Mouse (Mus musculus): Measurements from ENCODE around the gene B3gnt2. TPM values are rescaled to one million over a fixed set of nuclear protein-coding genes. Genes with fewer than 3 reads are reported as not detected.

The B3gnt2 gene
- polyA plus RNA-seq, 1 experiment = 35.4 TPM

DNA sequence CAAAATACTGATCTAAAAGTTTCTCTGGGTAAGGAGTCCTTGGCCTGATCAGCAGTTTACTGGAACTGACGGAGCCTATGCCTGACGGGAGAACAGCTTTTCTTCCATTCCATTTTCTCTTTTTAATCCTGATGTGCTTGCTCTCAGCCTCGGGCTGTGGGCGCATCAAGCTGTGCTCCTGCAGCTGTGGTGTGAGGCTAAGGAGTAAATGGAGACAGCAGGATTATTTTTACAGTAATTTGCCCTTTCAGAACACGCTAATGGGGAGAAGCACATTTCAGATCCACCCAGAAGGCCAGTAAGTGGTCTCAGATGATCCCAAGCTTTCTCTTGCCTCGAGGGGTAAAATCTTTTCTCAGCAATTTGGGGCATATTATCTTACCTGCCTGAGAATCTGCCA lies 14.0 kb upstream of the B3gnt2 start:
- TF ChIP-seq CTCF (IDR thresholded peaks at IDR 0.05; ENCODE audit: borderline replicate concordance, control insufficient read depth, extremely low read depth, insufficient read depth, low read length, poor library complexity) (no peak), POLR2A (IDR thresholded peaks at IDR 0.05; ENCODE audit: control insufficient read depth, extremely low read depth, insufficient read depth, low read length, poor library complexity) (no peak)
- no peak for DNase-seq
- no peak overlapping the region for H3K4me3 ChIP-seq (ENCODE audit: control insufficient read depth, insufficient read depth, low read length)
- 94% methylated on average over 6 of the region's 6 CpGs for WGBS
- H3K27ac ChIP-seq (ENCODE audit: control insufficient read depth, insufficient read depth, low read length) = no peak overlapping the region
- H3K27me3 ChIP-seq (ENCODE audit: control insufficient read depth, insufficient read depth, low read length) = no peaks in the 10 kb centered on the region
- no peaks in the 10 kb centered on the region for H3K36me3 ChIP-seq (ENCODE audit: control insufficient read depth, insufficient read depth, low read length)
- peaks cover 29% of the 10 kb centered on the region for H3K4me1 ChIP-seq (replicated peaks; ENCODE audit: control insufficient read depth, insufficient read depth, low read length)

DNA sequence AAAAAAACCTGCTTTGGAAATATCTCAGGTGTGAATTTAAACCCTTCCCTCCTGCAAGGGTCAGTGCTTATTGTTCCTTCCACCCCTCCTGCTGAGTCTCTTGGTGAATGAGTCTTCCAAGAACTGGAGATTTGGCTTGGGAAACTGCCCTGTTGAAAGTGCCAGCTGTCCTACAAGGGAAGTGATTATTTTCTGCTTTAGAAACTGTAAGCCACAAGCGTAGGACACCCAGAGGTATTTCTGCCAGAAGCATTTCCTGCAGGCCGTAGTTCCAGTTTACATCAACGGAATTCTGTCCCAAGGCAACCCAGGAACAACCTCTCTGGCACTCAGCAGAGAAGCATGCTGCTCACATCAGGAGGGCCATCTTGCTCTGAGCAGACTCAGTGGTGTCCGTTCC lies 12.6 kb upstream of the B3gnt2 start:
- no peaks in the 10 kb centered on the region for H3K36me3 ChIP-seq (ENCODE audit: control insufficient read depth, insufficient read depth, low read length)
- 69% methylated on average over 4 of the region's 4 CpGs for WGBS
- TF ChIP-seq POLR2A (IDR thresholded peaks at IDR 0.05; ENCODE audit: control insufficient read depth, extremely low read depth, insufficient read depth, low read length, poor library complexity) (no peak), CTCF (IDR thresholded peaks at IDR 0.05; ENCODE audit: borderline replicate concordance, control insufficient read depth, extremely low read depth, insufficient read depth, low read length, poor library complexity) (no peak)
- H3K4me1 ChIP-seq (replicated peaks; ENCODE audit: control insufficient read depth, insufficient read depth, low read length) = peaks cover 21% of the 10 kb centered on the region
- H3K4me3 ChIP-seq (ENCODE audit: control insufficient read depth, insufficient read depth, low read length) = no peak overlapping the region
- no peak for DNase-seq
- no peaks in the 10 kb centered on the region for H3K27me3 ChIP-seq (ENCODE audit: control insufficient read depth, insufficient read depth, low read length)
- no peak overlapping the region for H3K27ac ChIP-seq (ENCODE audit: control insufficient read depth, insufficient read depth, low read length)

DNA sequence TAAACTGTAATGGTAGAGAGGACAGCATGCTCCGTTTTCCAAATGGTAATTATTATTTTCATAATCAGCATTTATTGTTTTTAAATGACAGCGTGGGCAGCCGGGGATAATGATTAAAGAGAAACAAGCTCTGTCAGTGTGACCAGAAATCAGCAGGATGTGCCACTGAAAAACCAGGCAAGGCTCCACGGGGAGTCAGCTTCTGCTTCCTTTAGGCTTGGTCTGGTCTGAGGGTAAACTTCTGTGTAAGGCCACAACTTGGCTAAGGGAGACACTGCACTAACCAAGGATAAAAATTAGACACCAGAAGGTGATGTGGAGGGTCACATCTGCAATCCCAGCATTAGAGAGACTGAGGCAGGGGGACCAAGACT lies 11.5 kb upstream of the B3gnt2 start:
- H3K4me3 ChIP-seq (ENCODE audit: control insufficient read depth, insufficient read depth, low read length) = peak overlapping the region; percentile 16; the same call in 1 of the 2 replicates
- no peak for TF ChIP-seq POLR2A (IDR thresholded peaks at IDR 0.05; ENCODE audit: control insufficient read depth, extremely low read depth, insufficient read depth, low read length, poor library complexity)
- no peak for TF ChIP-seq CTCF (IDR thresholded peaks at IDR 0.05; ENCODE audit: borderline replicate concordance, control insufficient read depth, extremely low read depth, insufficient read depth, low read length, poor library complexity)
- 13% methylated on average over 4 of the region's 4 CpGs for whole genome bisulfite sequencing
- H3K4me1 ChIP-seq (replicated peaks; ENCODE audit: control insufficient read depth, insufficient read depth, low read length) = peaks cover 19% of the 10 kb centered on the region
- no peaks in the 10 kb centered on the region for H3K36me3 ChIP-seq (ENCODE audit: control insufficient read depth, insufficient read depth, low read length)
- DNase-seq = no peak
- H3K27ac ChIP-seq (ENCODE audit: control insufficient read depth, insufficient read depth, low read length) = peak overlapping the region; percentile 57
- no peaks in the 10 kb centered on the region for H3K27me3 ChIP-seq (ENCODE audit: control insufficient read depth, insufficient read depth, low read length)

DNA sequence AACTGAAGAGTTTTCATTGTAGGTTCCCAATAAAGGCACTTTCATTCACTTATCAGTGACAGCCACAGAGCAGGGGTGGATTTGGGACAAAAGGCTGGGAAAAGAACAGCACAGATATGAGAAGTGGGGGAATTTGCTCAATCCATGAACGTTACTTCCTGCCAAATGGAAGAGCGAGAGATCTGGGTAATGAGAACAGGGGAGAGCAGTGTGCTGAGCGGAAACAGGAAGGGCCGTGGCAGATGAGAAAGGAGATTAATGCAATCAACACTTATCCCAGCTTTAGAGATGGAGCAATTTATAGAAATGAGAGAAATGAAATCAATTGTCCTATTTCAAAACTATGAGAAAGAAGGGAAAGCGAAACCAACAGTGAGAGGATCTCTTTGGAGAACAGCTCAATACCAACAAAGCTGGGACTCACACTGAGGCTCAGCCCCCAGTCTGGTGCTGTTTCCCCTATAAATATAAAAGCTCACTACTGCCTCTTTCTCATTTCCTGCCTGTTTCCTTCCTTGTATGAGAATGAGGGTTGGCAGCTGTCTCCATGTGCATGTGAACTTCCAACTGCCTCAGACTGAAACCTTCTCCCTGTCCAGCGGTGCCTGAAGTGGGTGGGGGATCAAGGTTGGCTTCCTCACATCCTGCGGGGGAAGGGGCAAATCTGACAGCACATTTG lies 11.0 kb upstream of the B3gnt2 start:
- Histone ChIP-seq H3K27me3 (ENCODE audit: control insufficient read depth, insufficient read depth, low read length) (no peaks in the 10 kb centered on the region), H3K27ac (ENCODE audit: control insufficient read depth, insufficient read depth, low read length) (peak overlapping the region; percentile 57), H3K4me3 (ENCODE audit: control insufficient read depth, insufficient read depth, low read length) (peak overlapping the region; percentile 16; the same call in 1 of the 2 replicates), H3K4me1 (replicated peaks; ENCODE audit: control insufficient read depth, insufficient read depth, low read length) (peaks cover 19% of the 10 kb centered on the region), H3K36me3 (ENCODE audit: control insufficient read depth, insufficient read depth, low read length) (no peaks in the 10 kb centered on the region)
- WGBS = 12% methylated on average over 7 of the region's 7 CpGs
- DNase-seq = peak; percentile 27
- TF ChIP-seq CTCF (IDR thresholded peaks at IDR 0.05; ENCODE audit: borderline replicate concordance, control insufficient read depth, extremely low read depth, insufficient read depth, low read length, poor library complexity) = no peak

DNA sequence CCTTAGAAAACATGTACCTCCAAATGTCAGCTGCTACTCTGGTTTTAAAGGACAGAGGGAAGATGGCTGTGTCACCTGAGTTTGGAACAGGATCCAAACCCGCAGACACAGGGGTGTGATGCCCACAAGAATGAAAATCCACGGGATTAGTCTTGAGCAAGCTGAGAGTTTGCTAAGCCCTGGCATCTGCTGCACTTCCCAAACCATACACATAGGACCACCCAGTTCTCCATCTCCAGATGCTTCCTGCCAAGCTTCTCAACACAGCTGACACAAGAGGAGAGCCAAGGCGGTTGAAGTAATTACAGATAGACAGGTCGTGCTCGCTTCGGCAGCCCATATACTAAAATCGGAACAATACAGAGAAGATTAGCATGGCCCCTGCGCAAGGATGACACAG lies 7.8 kb upstream of the B3gnt2 start:
- 91% methylated on average over 8 of the region's 8 CpGs for WGBS

GRCm38 (mm10) chr11:22867691-22868090 lies 6.9 kb upstream of the B3gnt2 start:
- 98% methylated on average over 5 of the region's 5 CpGs for WGBS
- no peak overlapping the region for H3K27ac ChIP-seq (ENCODE audit: control insufficient read depth, insufficient read depth, low read length)
- TF ChIP-seq CTCF (IDR thresholded peaks at IDR 0.05; ENCODE audit: borderline replicate concordance, control insufficient read depth, extremely low read depth, insufficient read depth, low read length, poor library complexity) (no peak), POLR2A (IDR thresholded peaks at IDR 0.05; ENCODE audit: control insufficient read depth, extremely low read depth, insufficient read depth, low read length, poor library complexity) (no peak)
- H3K36me3 ChIP-seq (ENCODE audit: control insufficient read depth, insufficient read depth, low read length) = no peaks in the 10 kb centered on the region
- peaks cover 16% of the 10 kb centered on the region for H3K4me1 ChIP-seq (replicated peaks; ENCODE audit: control insufficient read depth, insufficient read depth, low read length)
- H3K4me3 ChIP-seq (ENCODE audit: control insufficient read depth, insufficient read depth, low read length) = no peak overlapping the region
- H3K27me3 ChIP-seq (ENCODE audit: control insufficient read depth, insufficient read depth, low read length) = no peaks in the 10 kb centered on the region
- no peak for DNase-seq

More for the DNA sequence above, 7.8 kb upstream of the B3gnt2 start:
- H3K27me3 ChIP-seq (ENCODE audit: control insufficient read depth, insufficient read depth, low read length) = no peaks in the 10 kb centered on the region
- H3K4me3 ChIP-seq (ENCODE audit: control insufficient read depth, insufficient read depth, low read length) = no peak overlapping the region
- peaks cover 21% of the 10 kb centered on the region for H3K4me1 ChIP-seq (replicated peaks; ENCODE audit: control insufficient read depth, insufficient read depth, low read length)
- TF ChIP-seq POLR2A (IDR thresholded peaks at IDR 0.05; ENCODE audit: control insufficient read depth, extremely low read depth, insufficient read depth, low read length, poor library complexity) = no peak
- no peak for TF ChIP-seq CTCF (IDR thresholded peaks at IDR 0.05; ENCODE audit: borderline replicate concordance, control insufficient read depth, extremely low read depth, insufficient read depth, low read length, poor library complexity)
- H3K36me3 ChIP-seq (ENCODE audit: control insufficient read depth, insufficient read depth, low read length) = no peaks in the 10 kb centered on the region
- H3K27ac ChIP-seq (ENCODE audit: control insufficient read depth, insufficient read depth, low read length) = no peak overlapping the region
- no peak for DNase-seq

Data from thymus, adult 2 months (tissue).